35 mouse cellular contexts compared by ENCODE assay signal in genomic region chr10:24609146-24609545, GRCm38 (mm10). TPM values are rescaled to one million over a fixed set of nuclear protein-coding genes. Genes with fewer than 3 reads are reported as not detected.
"Had no signal": no experiment of that assay in that cellular context is flagged by ENCODE, and none has a peak within 500 bp of the region (broad histone marks: within the 10 kb centered on the region; RNA-seq: fewer than 3 reads in every experiment).

No protein-coding gene starts in this region.

- H3K9me3 ChIP-seq: limb, embryonic 10.5 days; limb, embryonic 12.5 days; limb, embryonic 13.5 days; limb, embryonic 15.5 days; liver, embryonic 12.5 days; liver, embryonic 13.5 days; liver, embryonic 15.5 days; lung, embryonic 15.5 days; midbrain, embryonic 10.5 days; midbrain, embryonic 13.5 days; midbrain, embryonic 15.5 days; neural tube, embryonic 12.5 days; neural tube, embryonic 13.5 days had no signal

- H3K27ac ChIP-seq: limb, embryonic 10.5 days; limb, embryonic 12.5 days; limb, embryonic 13.5 days; limb, embryonic 15.5 days; liver, embryonic 12.5 days; liver, embryonic 13.5 days; liver, embryonic 14.5 days; liver, embryonic 15.5 days; lung, embryonic 15.5 days; macrophage; midbrain, embryonic 10.5 days; midbrain, embryonic 12.5 days; midbrain, embryonic 13.5 days; midbrain, embryonic 15.5 days; neural tube, embryonic 12.5 days; neural tube, embryonic 13.5 days had no signal

- ATAC-seq: liver, embryonic 12.5 days; liver, postnatal 0 days; lung, postnatal 0 days; midbrain, embryonic 13.5 days; midbrain, embryonic 15.5 days; midbrain, embryonic 16.5 days had no signal

- H3K4me2 ChIP-seq: limb, embryonic 12.5 days; limb, embryonic 13.5 days; limb, embryonic 15.5 days; liver, embryonic 11.5 days; liver, embryonic 12.5 days; liver, embryonic 13.5 days; liver, embryonic 15.5 days; lung, embryonic 14.5 days; lung, embryonic 15.5 days; midbrain, embryonic 11.5 days; midbrain, embryonic 12.5 days; midbrain, embryonic 13.5 days; midbrain, embryonic 15.5 days; neural tube, embryonic 12.5 days; neural tube, embryonic 13.5 days had no signal

- H3K27me3 ChIP-seq: limb, embryonic 12.5 days; limb, embryonic 13.5 days; limb, embryonic 15.5 days; liver, embryonic 12.5 days; liver, embryonic 13.5 days; liver, embryonic 15.5 days; lung, embryonic 15.5 days; megakaryocyte, embryonic 14.5 days; midbrain, embryonic 12.5 days; midbrain, embryonic 13.5 days; midbrain, embryonic 15.5 days; neural tube, embryonic 12.5 days; neural tube, embryonic 13.5 days had no signal

- H3K36me3 ChIP-seq: limb, embryonic 10.5 days; limb, embryonic 12.5 days; limb, embryonic 13.5 days; limb, embryonic 15.5 days; liver, embryonic 12.5 days; liver, embryonic 13.5 days; liver, embryonic 15.5 days; lung, embryonic 15.5 days; midbrain, embryonic 10.5 days; midbrain, embryonic 12.5 days; midbrain, embryonic 13.5 days; midbrain, embryonic 15.5 days; neural tube, embryonic 12.5 days; neural tube, embryonic 13.5 days had no signal

- DNase-seq: left cerebral cortex, postnatal 4 days; liver; liver, embryonic 13.5 days; liver, postnatal 0 days; lung, adult 2 months; lung, embryonic 14.5 days; lung, postnatal 10 days; lung, postnatal 14 days; lung, postnatal 36 days; lung, postnatal 4 days; midbrain, embryonic 14.5 days had no signal

- H3K4me3 ChIP-seq: limb, embryonic 10.5 days; limb, embryonic 12.5 days; limb, embryonic 13.5 days; limb, embryonic 15.5 days; liver, embryonic 12.5 days; liver, embryonic 13.5 days; liver, embryonic 15.5 days; lung, embryonic 15.5 days; megakaryocyte, embryonic 14.5 days; midbrain, embryonic 10.5 days; midbrain, embryonic 12.5 days; midbrain, embryonic 13.5 days; midbrain, embryonic 15.5 days; myocyte; neural tube, embryonic 12.5 days; neural tube, embryonic 13.5 days had no signal

- H3K4me1 ChIP-seq: limb, embryonic 10.5 days; limb, embryonic 12.5 days; limb, embryonic 13.5 days; limb, embryonic 15.5 days; liver, embryonic 12.5 days; liver, embryonic 13.5 days; liver, embryonic 15.5 days; lung, embryonic 15.5 days; megakaryocyte, embryonic 14.5 days; midbrain, embryonic 10.5 days; midbrain, embryonic 12.5 days; midbrain, embryonic 13.5 days; midbrain, embryonic 15.5 days; neural tube, embryonic 12.5 days; neural tube, embryonic 13.5 days had no signal

- H3K9ac ChIP-seq: limb, embryonic 12.5 days; limb, embryonic 13.5 days; limb, embryonic 15.5 days; liver, embryonic 12.5 days; liver, embryonic 13.5 days; liver, embryonic 14.5 days; liver, embryonic 15.5 days; liver, postnatal 0 days; lung, embryonic 14.5 days; lung, embryonic 15.5 days; midbrain, embryonic 12.5 days; midbrain, embryonic 13.5 days; midbrain, embryonic 15.5 days; neural tube, embryonic 12.5 days; neural tube, embryonic 13.5 days had no signal

RNA-seq across cellular contexts. Expression of gene Ccn2, which starts 13.9 kb away (rescaled TPM):
- total RNA-seq: megakaryocyte progenitor cell, adult 5-6 weeks; megakaryocyte-erythroid progenitor cell, adult 5-6 weeks; monocyte, adult 5-6 weeks had no signal
